Mouse (Mus musculus) olfactory bulb, adult 2 months (tissue): ENCODE results near the gene Sbf2.

Experiments
- CTCF ChIP-seq: fragments of 200-500 bp; IDR thresholded peaks from 2 replicates; pipeline ENCODE4 v1.5.1; 2012; ENCODE audit warnings: low read depth, mild to moderate bottlenecking, low read length, moderate library complexity; ENCODE audit not compliant: insufficient read depth
- POLR2A ChIP-seq: fragments of 200-500 bp; IDR thresholded peaks from 2 replicates; pipeline ENCODE4 v1.6.1; 2012; ENCODE audit warnings: mild to moderate bottlenecking, low read depth, low read length, moderate library complexity; ENCODE audit not compliant: insufficient read depth

DNA sequence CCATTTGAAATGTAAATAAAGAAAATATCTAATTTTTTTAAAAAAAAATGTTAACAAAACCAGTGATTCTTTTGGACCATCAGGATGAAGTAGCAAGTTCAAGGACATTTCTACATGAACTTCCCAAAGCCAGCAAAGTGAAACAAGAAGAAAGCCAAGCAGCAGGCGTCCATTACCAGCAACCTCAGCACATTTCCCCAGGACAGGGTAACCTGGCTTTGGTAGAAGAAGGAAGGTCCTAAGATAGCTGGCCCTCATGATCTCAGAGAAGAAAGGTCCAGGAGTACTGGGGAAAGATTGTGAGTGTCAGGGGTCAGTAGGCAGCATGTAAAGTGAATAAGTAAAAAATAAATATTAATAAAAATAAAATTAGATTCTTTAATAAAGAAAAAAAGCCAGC lies 27.0 kb downstream of the Sbf2 start:
- TF ChIP-seq POLR2A (no peak), CTCF (no peak)
